Mouse (Mus musculus): ENCODE results near the gene Dixdc1. TPM values are rescaled to one million over a fixed set of nuclear protein-coding genes. Genes with fewer than 3 reads are reported as not detected.

The Dixdc1 gene
- total RNA-seq, 1 experiment from 2014 or later = not detected

- ATAC-seq (replicated peaks; ENCODE audit: low read depth, poor library complexity, severe bottlenecking) = no peak
These were observed 6.9 kb upstream of the Dixdc1 start, which contains the start of gene 2310030G06Rik for GRCm38 (mm10) chr9:50746214-50746677. TSS of gene 2310030G06Rik (minus strand) at chr9:50746536.

GRCm38 (mm10) chr9:50745806-50746205, 6.5 kb upstream of the Dixdc1 start:
- ATAC-seq (replicated peaks; ENCODE audit: low read depth, poor library complexity, severe bottlenecking) = no peak

- no peak for ATAC-seq (replicated peaks; ENCODE audit: low read depth, poor library complexity, severe bottlenecking)
These were observed 3.4 kb upstream of the Dixdc1 start for GRCm38 (mm10) chr9:50742744-50743143.

- no peak for ATAC-seq (replicated peaks; ENCODE audit: low read depth, poor library complexity, severe bottlenecking)
These were observed 2.9 kb upstream of the Dixdc1 start for GRCm38 (mm10) chr9:50742261-50742660.

GRCm38 (mm10) chr9:50740867-50741784, 1.8 kb upstream of the Dixdc1 start:
- no peak for ATAC-seq (replicated peaks; ENCODE audit: low read depth, poor library complexity, severe bottlenecking)

GRCm38 (mm10) chr9:50734989-50735388, 4.3 kb downstream of the Dixdc1 start:
- ATAC-seq (replicated peaks; ENCODE audit: low read depth, poor library complexity, severe bottlenecking) = 0 out of 2 replicates have a peak, but pooled peaks have one; percentile 45

GRCm38 (mm10) chr9:50732560-50732959, 6.8 kb downstream of the Dixdc1 start:
- ATAC-seq (replicated peaks; ENCODE audit: low read depth, poor library complexity, severe bottlenecking) = no peak

GRCm38 (mm10) chr9:50729600-50729999, 9.7 kb downstream of the Dixdc1 start:
- ATAC-seq (replicated peaks; ENCODE audit: low read depth, poor library complexity, severe bottlenecking) = no peak; the same call in 1 of the 2 replicates

- peak; percentile 71 for ATAC-seq (replicated peaks; ENCODE audit: low read depth, poor library complexity, severe bottlenecking)
These were observed 11.2 kb downstream of the Dixdc1 start for GRCm38 (mm10) chr9:50727925-50728651.

- ATAC-seq (replicated peaks; ENCODE audit: low read depth, poor library complexity, severe bottlenecking) = no peak
These were observed 12.0 kb downstream of the Dixdc1 start for GRCm38 (mm10) chr9:50727171-50727924.

GRCm38 (mm10) chr9:50725921-50726590, 13.3 kb downstream of the Dixdc1 start:
- ATAC-seq (replicated peaks; ENCODE audit: low read depth, poor library complexity, severe bottlenecking) = no peak

- ATAC-seq (replicated peaks; ENCODE audit: low read depth, poor library complexity, severe bottlenecking) = no peak
These were observed 14.5 kb downstream of the Dixdc1 start for GRCm38 (mm10) chr9:50724661-50725330.

GRCm38 (mm10) chr9:50724147-50724546, 15.2 kb downstream of the Dixdc1 start:
- ATAC-seq (replicated peaks; ENCODE audit: low read depth, poor library complexity, severe bottlenecking) = no peak

- ATAC-seq (replicated peaks; ENCODE audit: low read depth, poor library complexity, severe bottlenecking) = no peak
These were observed 15.9 kb downstream of the Dixdc1 start for GRCm38 (mm10) chr9:50723406-50723805.

GRCm38 (mm10) chr9:50722451-50722911, 16.8 kb downstream of the Dixdc1 start:
- ATAC-seq (replicated peaks; ENCODE audit: low read depth, poor library complexity, severe bottlenecking) = no peak

GRCm38 (mm10) chr9:50721061-50721460, 18.3 kb downstream of the Dixdc1 start:
- no peak for ATAC-seq (replicated peaks; ENCODE audit: low read depth, poor library complexity, severe bottlenecking)

- ATAC-seq (replicated peaks; ENCODE audit: low read depth, poor library complexity, severe bottlenecking) = no peak
These were observed 20.4 kb downstream of the Dixdc1 start for GRCm38 (mm10) chr9:50718878-50719277.

- ATAC-seq (replicated peaks; ENCODE audit: low read depth, poor library complexity, severe bottlenecking) = no peak
These were observed 25.1 kb downstream of the Dixdc1 start for GRCm38 (mm10) chr9:50714188-50714587.

GRCm38 (mm10) chr9:50711337-50711736, 28.0 kb downstream of the Dixdc1 start:
- ATAC-seq (replicated peaks; ENCODE audit: low read depth, poor library complexity, severe bottlenecking) = peak; percentile 74
